Comparison of ENCODE assay signal across 16 mouse cellular contexts in genomic region chr7:120863476-120863875, GRCm38 (mm10). TPM values are rescaled to one million over a fixed set of nuclear protein-coding genes. Genes with fewer than 3 reads are reported as not detected.
DNase-seq lines count a peak whose midpoint lies in the region; ATAC-seq lines count a peak whose summit lies in the region.
"Had no signal": no experiment of that assay in that cellular context is flagged by ENCODE, and none has a peak within 500 bp of the region (broad histone marks: within the 10 kb centered on the region; RNA-seq: fewer than 3 reads in every experiment).

No protein-coding gene starts in this region.

- H3K27me3 ChIP-seq in heart, embryonic 10.5 days (ENCODE audit: insufficient read depth, poor library complexity, severe bottlenecking) = no peaks in the 10 kb centered on the region
- no peaks in the 10 kb centered on the region for H3K27me3 ChIP-seq in liver, embryonic 15.5 days
- H3K27me3 ChIP-seq: hindbrain, embryonic 12.5 days; neural tube, embryonic 13.5 days had no signal

- DNase-seq in heart, embryonic 10.5 days (ENCODE audit: low spot score) = no peak
- no peak for DNase-seq in heart, postnatal 10 days
- peak; percentile 8 for DNase-seq in NIH3T3 (ENCODE audit: low read depth)
- DNase-seq in gonadal fat pad, adult 2 months (ENCODE audit: low read depth) = peak; percentile 70
- DNase-seq in cerebellum, postnatal 14 days = no peak
- DNase-seq in right cerebral cortex, postnatal 14 days = no peak
- DNase-seq in spleen, adult 12 weeks (ENCODE audit: low spot score) = no peak
- DNase-seq: adrenal gland, adult 8-10 months; cerebellum, adult 9-11 months; thymus, postnatal 25 days had no signal

- H3K9ac ChIP-seq in liver, embryonic 15.5 days = no peak overlapping the region
- H3K9ac ChIP-seq: hindbrain, embryonic 12.5 days; neural tube, embryonic 13.5 days had no signal

- intact Hi-C loops in heart, postnatal 10 days (cut with DNase I) = no loop called here

- WGBS in heart, embryonic 10.5 days = 39% methylated on average over 5 of the region's 5 CpGs
- WGBS in liver, embryonic 15.5 days (ENCODE audit: insufficient replicate concordance) = 40% methylated on average over 5 of the region's 5 CpGs

- H3K27ac ChIP-seq in heart, embryonic 10.5 days = peak overlapping the region; percentile 78
- H3K27ac ChIP-seq in liver, embryonic 15.5 days (replicated peaks) = peak overlapping the region; percentile 96
- H3K27ac ChIP-seq: hindbrain, embryonic 12.5 days; neural tube, embryonic 13.5 days had no signal

- no peak for ATAC-seq in liver, embryonic 15.5 days (ENCODE audit: insufficient read depth)

- peak overlapping the region; percentile 63 for H3K4me2 ChIP-seq in liver, embryonic 15.5 days
- H3K4me2 ChIP-seq: hindbrain, embryonic 12.5 days; neural tube, embryonic 13.5 days had no signal

- no peaks in the 10 kb centered on the region for H3K9me3 ChIP-seq in heart, embryonic 10.5 days
- no peaks in the 10 kb centered on the region for H3K9me3 ChIP-seq in liver, embryonic 15.5 days (replicated peaks)
- H3K9me3 ChIP-seq: hindbrain, embryonic 12.5 days; neural tube, embryonic 13.5 days had no signal

- no peaks in the 10 kb centered on the region for H3K36me3 ChIP-seq in heart, embryonic 10.5 days
- peaks cover 33% of the 10 kb centered on the region for H3K36me3 ChIP-seq in liver, embryonic 15.5 days (replicated peaks)
- H3K36me3 ChIP-seq: hindbrain, embryonic 12.5 days had no signal

- H3K4me1 ChIP-seq in heart, embryonic 10.5 days = peaks cover 73% of the 10 kb centered on the region
- peaks cover 91% of the 10 kb centered on the region for H3K4me1 ChIP-seq in liver, embryonic 15.5 days (replicated peaks)

- H3K4me3 ChIP-seq in heart, embryonic 10.5 days = no peak overlapping the region
- H3K4me3 ChIP-seq in liver, embryonic 15.5 days (replicated peaks) = no peak overlapping the region
- H3K4me3 ChIP-seq: hindbrain, embryonic 12.5 days; neural tube, embryonic 13.5 days had no signal

RNA-seq across cellular contexts. Expression of gene Eef2k, which starts 20.8 kb away (rescaled TPM):
- polyA plus RNA-seq in heart, embryonic 10.5 days (2016; fragmentation: Nextera tagmentation; extraction: Ambion mirVana) = 16.3 and 17.3 TPM in 2 replicates
- 10 to 100 TPM; 37.0 to 37.2 TPM for total RNA-seq in heart, postnatal 10 days (2021)
- 25.5 and 25.6 TPM in 2 replicates for polyA plus RNA-seq in gonadal fat pad, adult 2 months (2012; rRNA removed)
- 42.8 and 50.4 TPM in 2 replicates for polyA plus RNA-seq in liver, embryonic 15.5 days (2015; fragmentation: Nextera tagmentation; extraction: Ambion mirVana)

RNA-seq across cellular contexts. Expression of gene Gm5737, which starts 51.3 kb away (rescaled TPM):
- polyA plus RNA-seq in heart, embryonic 10.5 days (2016; fragmentation: Nextera tagmentation; extraction: Ambion mirVana) = not detected in 2 replicates
- not detected for total RNA-seq in heart, postnatal 10 days (2021)
- 3.2 and 3.6 TPM in 2 replicates for polyA plus RNA-seq in gonadal fat pad, adult 2 months (2012; rRNA removed)
- polyA plus RNA-seq in liver, embryonic 15.5 days (2015; fragmentation: Nextera tagmentation; extraction: Ambion mirVana) = not detected in 2 replicates
- total RNA-seq: adrenal gland, adult 8-10 months; megakaryocyte-erythroid progenitor cell, adult 5-6 weeks had no signal
- polyA plus RNA-seq: hindbrain, embryonic 12.5 days; large intestine, adult 2 months; limb, embryonic 14.5 days; neural tube, embryonic 13.5 days had no signal

RNA-seq across cellular contexts. Expression of gene Polr3e, which starts 54.1 kb away (rescaled TPM):
- 32.3 and 36.9 TPM in 2 replicates for polyA plus RNA-seq in heart, embryonic 10.5 days (2016; fragmentation: Nextera tagmentation; extraction: Ambion mirVana)
- total RNA-seq in heart, postnatal 10 days (2021) = 10 to 100 TPM; 15.1 to 15.4 TPM
- polyA plus RNA-seq in gonadal fat pad, adult 2 months (2012; rRNA removed) = 27.2 and 27.4 TPM in 2 replicates
- polyA plus RNA-seq in liver, embryonic 15.5 days (2015; fragmentation: Nextera tagmentation; extraction: Ambion mirVana) = 12.8 and 13.4 TPM in 2 replicates

Comparison
In these comparisons a context has a peak if more than half of its experiments do, and no peak if none do; other contexts are left out.
1. DNase-seq: peak in NIH3T3 (single experiment) and gonadal fat pad, adult 2 months (single experiment); none in heart, embryonic 10.5 days (single experiment), heart, postnatal 10 days (0 of 2), cerebellum, postnatal 14 days (0 of 2), right cerebral cortex, postnatal 14 days (single experiment) and spleen, adult 12 weeks (single experiment).